Mouse (Mus musculus): ENCODE results near the gene C7. TPM values are rescaled to one million over a fixed set of nuclear protein-coding genes. Genes with fewer than 3 reads are reported as not detected.
"Not testable (repeated sequence)": the region's sequence is repeated elsewhere in the genome, so short reads cannot be mapped to it uniquely, and the experiment has no call there.

C7 gene
- polyA plus RNA-seq, 1 experiment from 2014 or later, result not detected

GRCm38 (mm10) chr15:5088850-5089608, 25.5 kb upstream of the C7 start:
- no peak overlapping the region for H3K4me2 ChIP-seq
- WGBS (ENCODE audit: insufficient replicate concordance), result 55% methylated on average over 7 of the region's 7 CpGs
- H3K9me3 ChIP-seq (replicated peaks), result no peaks in the 10 kb centered on the region
- ATAC-seq (ENCODE audit: insufficient read depth), result no peak
- H3K4me1 ChIP-seq (replicated peaks), result no peaks in the 10 kb centered on the region
- no peak overlapping the region for H3K27ac ChIP-seq (replicated peaks)
- no peak overlapping the region for H3K4me3 ChIP-seq (replicated peaks)
- no peaks in the 10 kb centered on the region for H3K27me3 ChIP-seq
- H3K36me3 ChIP-seq (replicated peaks), result no peaks in the 10 kb centered on the region
- H3K9ac ChIP-seq, result no peak overlapping the region

- no peak for ATAC-seq (ENCODE audit: insufficient read depth)
- Histone ChIP-seq H3K27me3 (no peaks in the 10 kb centered on the region), H3K27ac (replicated peaks) (no peak overlapping the region), H3K4me2 (no peak overlapping the region), H3K36me3 (replicated peaks) (no peaks in the 10 kb centered on the region), H3K9ac (no peak overlapping the region), H3K9me3 (replicated peaks) (no peaks in the 10 kb centered on the region), H3K4me3 (replicated peaks) (no peak overlapping the region), H3K4me1 (replicated peaks) (no peaks in the 10 kb centered on the region)
- 2% methylated on average over 2 of the region's 2 CpGs for WGBS (ENCODE audit: insufficient replicate concordance)
Observed at GRCm38 (mm10) chr15:5086162-5086561, 22.6 kb upstream of the C7 start.

- Histone ChIP-seq H3K4me1 (replicated peaks) (no peaks in the 10 kb centered on the region), H3K9ac (no peak overlapping the region), H3K4me3 (replicated peaks) (no peak overlapping the region), H3K36me3 (replicated peaks) (no peaks in the 10 kb centered on the region), H3K9me3 (replicated peaks) (no peaks in the 10 kb centered on the region), H3K27me3 (no peaks in the 10 kb centered on the region), H3K27ac (replicated peaks) (no peak overlapping the region), H3K4me2 (no peak overlapping the region)
- ATAC-seq (ENCODE audit: insufficient read depth), result no peak
- 36% methylated on average over 1 of the region's 1 CpGs for WGBS (ENCODE audit: insufficient replicate concordance)
Observed at GRCm38 (mm10) chr15:5081235-5081634, 17.7 kb upstream of the C7 start.

- ATAC-seq (ENCODE audit: insufficient read depth), result no peak
- H3K4me1 ChIP-seq (replicated peaks), result no peaks in the 10 kb centered on the region
- no peaks in the 10 kb centered on the region for H3K27me3 ChIP-seq
- no peak overlapping the region for H3K27ac ChIP-seq (replicated peaks)
- H3K9me3 ChIP-seq (replicated peaks), result no peaks in the 10 kb centered on the region
- no peak overlapping the region for H3K4me2 ChIP-seq
- no peaks in the 10 kb centered on the region for H3K36me3 ChIP-seq (replicated peaks)
- no peak overlapping the region for H3K4me3 ChIP-seq (replicated peaks)
- no peak overlapping the region for H3K9ac ChIP-seq
- 53% methylated on average over 15 of the region's 15 CpGs for WGBS (ENCODE audit: insufficient replicate concordance)
Observed at GRCm38 (mm10) chr15:5068801-5069518, 5.4 kb upstream of the C7 start.

- no peaks in the 10 kb centered on the region for H3K36me3 ChIP-seq (replicated peaks)
- H3K27me3 ChIP-seq, result no peaks in the 10 kb centered on the region
- H3K4me3 ChIP-seq (replicated peaks), result no peak overlapping the region
- no peak overlapping the region for H3K4me2 ChIP-seq
- H3K9me3 ChIP-seq (replicated peaks), result no peaks in the 10 kb centered on the region
- no peak for ATAC-seq (ENCODE audit: insufficient read depth)
- no peaks in the 10 kb centered on the region for H3K4me1 ChIP-seq (replicated peaks)
- no peak overlapping the region for H3K9ac ChIP-seq
- H3K27ac ChIP-seq (replicated peaks), result no peak overlapping the region
- WGBS (ENCODE audit: insufficient replicate concordance), result 24% methylated on average over 11 of the region's 11 CpGs
Observed at GRCm38 (mm10) chr15:5045560-5046284, 17.8 kb downstream of the C7 start.

- no peak overlapping the region for H3K27ac ChIP-seq (replicated peaks)
- 63% methylated on average over 4 of the region's 4 CpGs for WGBS (ENCODE audit: insufficient replicate concordance)
Observed at GRCm38 (mm10) chr15:5029256-5029655, 34.3 kb downstream of the C7 start.

GRCm38 (mm10) chr15:5023479-5024265, 39.9 kb downstream of the C7 start:
- not testable (repeated sequence) for H3K4me2 ChIP-seq; H3K9ac ChIP-seq; ATAC-seq (ENCODE audit: insufficient read depth); H3K27me3 ChIP-seq; H3K36me3 ChIP-seq (replicated peaks); H3K4me1 ChIP-seq (replicated peaks); H3K4me3 ChIP-seq (replicated peaks); H3K9me3 ChIP-seq (replicated peaks); H3K27ac ChIP-seq (replicated peaks)
- WGBS (ENCODE audit: insufficient replicate concordance), result 77% methylated on average over 14 of the region's 14 CpGs

More at GRCm38 (mm10) chr15:5029256-5029655, 34.3 kb downstream of the C7 start:
- Histone ChIP-seq H3K4me1 (replicated peaks) (no peaks in the 10 kb centered on the region), H3K9ac (no peak overlapping the region), H3K4me2 (no peak overlapping the region), H3K4me3 (replicated peaks) (no peak overlapping the region), H3K27me3 (no peaks in the 10 kb centered on the region), H3K9me3 (replicated peaks) (no peaks in the 10 kb centered on the region), H3K36me3 (replicated peaks) (no peaks in the 10 kb centered on the region)
- no peak for ATAC-seq (ENCODE audit: insufficient read depth)

GRCm38 (mm10) chr15:5009644-5010107, 53.9 kb downstream of the C7 start:
- no peak for ATAC-seq (ENCODE audit: insufficient read depth)
- Histone ChIP-seq H3K9me3 (replicated peaks) (no peaks in the 10 kb centered on the region), H3K9ac (no peak overlapping the region), H3K4me3 (replicated peaks) (no peak overlapping the region), H3K4me1 (replicated peaks) (no peaks in the 10 kb centered on the region), H3K27me3 (no peaks in the 10 kb centered on the region), H3K27ac (replicated peaks) (no peak overlapping the region), H3K36me3 (replicated peaks) (no peaks in the 10 kb centered on the region), H3K4me2 (no peak overlapping the region)
- 61% methylated on average over 11 of the region's 11 CpGs for WGBS (ENCODE audit: insufficient replicate concordance)

- Histone ChIP-seq H3K36me3 (replicated peaks) (no peaks in the 10 kb centered on the region), H3K4me1 (replicated peaks) (no peaks in the 10 kb centered on the region), H3K9ac (no peak overlapping the region), H3K9me3 (replicated peaks) (no peaks in the 10 kb centered on the region), H3K27ac (replicated peaks) (no peak overlapping the region), H3K4me3 (replicated peaks) (no peak overlapping the region), H3K27me3 (no peaks in the 10 kb centered on the region), H3K4me2 (no peak overlapping the region)
- WGBS (ENCODE audit: insufficient replicate concordance), result 50% methylated on average over 6 of the region's 6 CpGs
- no peak for ATAC-seq (ENCODE audit: insufficient read depth)
Observed at GRCm38 (mm10) chr15:5003503-5004196, 59.9 kb downstream of the C7 start.

GRCm38 (mm10) chr15:5002903-5003302, 60.6 kb downstream of the C7 start:
- Histone ChIP-seq H3K4me3 (replicated peaks) (no peak overlapping the region), H3K27ac (replicated peaks) (no peak overlapping the region), H3K9me3 (replicated peaks) (no peaks in the 10 kb centered on the region), H3K4me1 (replicated peaks) (no peaks in the 10 kb centered on the region), H3K36me3 (replicated peaks) (no peaks in the 10 kb centered on the region), H3K27me3 (no peaks in the 10 kb centered on the region), H3K9ac (no peak overlapping the region), H3K4me2 (no peak overlapping the region)
- no peak for ATAC-seq (ENCODE audit: insufficient read depth)
- 29% methylated on average over 2 of the region's 2 CpGs for WGBS (ENCODE audit: insufficient replicate concordance)

All from liver, embryonic 15.5 days (tissue).